ENCODE assay signal across 8 mouse cellular contexts in the genomic region with DNA sequence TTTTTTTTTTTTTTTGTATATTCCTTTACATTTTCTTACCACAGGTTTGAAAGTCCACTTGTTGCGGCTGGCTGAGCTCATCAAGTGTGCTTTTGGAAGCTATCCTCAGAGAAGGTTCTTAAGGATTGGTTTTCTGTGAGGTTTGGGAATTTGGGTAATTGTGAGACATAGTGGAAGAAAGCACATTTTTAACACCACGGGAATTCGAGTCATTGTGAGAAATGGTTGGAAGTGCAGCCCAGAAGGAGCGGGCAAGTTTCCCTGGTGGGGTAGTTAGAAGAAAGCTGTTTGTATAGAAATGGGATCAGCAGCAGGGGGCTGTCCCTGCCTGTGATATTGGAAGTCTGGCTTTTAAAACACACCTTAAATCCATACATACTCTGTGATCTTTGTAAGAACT. TPM values are rescaled to one million over a fixed set of nuclear protein-coding genes. Genes with fewer than 3 reads are reported as not detected.
DNase-seq lines count a peak whose midpoint lies in the region; ATAC-seq lines count a peak whose summit lies in the region.

No protein-coding gene starts in this region.

- peak; percentile 24 for DNase-seq in cerebellum, adult 9-10 months
- DNase-seq in cerebellum, postnatal 36 days: no peak
- DNase-seq in neural tube, embryonic 11.5 days (ENCODE audit: low spot score): no peak
- no peak for DNase-seq in neural tube, embryonic 10.5 days (ENCODE audit: extremely low spot score, low spot score)
- no peak for DNase-seq in left cerebral cortex, adult 9 months (ENCODE audit: low spot score in 2 of 2)
- DNase-seq in spleen, postnatal 14 days (ENCODE audit: low spot score in 2 of 2): no peak

- no peak overlapping the region for H3K27ac ChIP-seq in neural tube, embryonic 11.5 days (ENCODE audit: low read depth, low read length)
- H3K27ac ChIP-seq in limb, embryonic 12.5 days: no peak overlapping the region
- no peak overlapping the region for H3K27ac ChIP-seq in stomach, embryonic 15.5 days

- H3K9ac ChIP-seq in neural tube, embryonic 11.5 days (ENCODE audit: low read length): peak overlapping the region; percentile 87
- H3K9ac ChIP-seq in limb, embryonic 12.5 days (replicated peaks): peak overlapping the region; percentile 91
- peak overlapping the region; percentile 79; the same call in 1 of the 2 replicates for H3K9ac ChIP-seq in stomach, embryonic 15.5 days

- no peaks in the 10 kb centered on the region for H3K9me3 ChIP-seq in neural tube, embryonic 11.5 days (ENCODE audit: control insufficient read depth, low read length)
- no peaks in the 10 kb centered on the region for H3K9me3 ChIP-seq in limb, embryonic 12.5 days
- no peaks in the 10 kb centered on the region for H3K9me3 ChIP-seq in stomach, embryonic 15.5 days

- 6% methylated on average over 4 of the region's 4 CpGs for WGBS in neural tube, embryonic 11.5 days
- whole genome bisulfite sequencing in limb, embryonic 12.5 days: 9% methylated on average over 4 of the region's 4 CpGs
- 11% methylated on average over 4 of the region's 4 CpGs for WGBS in stomach, embryonic 15.5 days

- H3K27me3 ChIP-seq in neural tube, embryonic 11.5 days (ENCODE audit: control insufficient read depth, insufficient read depth, low read length): no peaks in the 10 kb centered on the region
- H3K27me3 ChIP-seq in limb, embryonic 12.5 days: no peaks in the 10 kb centered on the region
- no peaks in the 10 kb centered on the region for H3K27me3 ChIP-seq in stomach, embryonic 15.5 days (replicated peaks)

- H3K36me3 ChIP-seq in neural tube, embryonic 11.5 days (ENCODE audit: control insufficient read depth, insufficient read depth, low read length): no peaks in the 10 kb centered on the region
- H3K36me3 ChIP-seq in limb, embryonic 12.5 days: peaks cover 9% of the 10 kb centered on the region; the same call in 1 of the 2 replicates
- H3K36me3 ChIP-seq in stomach, embryonic 15.5 days: no peaks in the 10 kb centered on the region

- H3K4me1 ChIP-seq in neural tube, embryonic 11.5 days (ENCODE audit: control insufficient read depth, insufficient read depth, low read length): peaks cover 10% of the 10 kb centered on the region
- H3K4me1 ChIP-seq in limb, embryonic 12.5 days (replicated peaks): peaks cover 20% of the 10 kb centered on the region
- peaks cover 11% of the 10 kb centered on the region; the same call in 1 of the 2 replicates for H3K4me1 ChIP-seq in stomach, embryonic 15.5 days

- ATAC-seq in neural tube, embryonic 11.5 days (ENCODE audit: insufficient read depth, low FRiP score, low TSS enrichment): no peak
- no peak for ATAC-seq in limb, embryonic 12.5 days (ENCODE audit: insufficient number of reproducible peaks, insufficient read depth, low FRiP score, low TSS enrichment, low read depth)
- no peak for ATAC-seq in stomach, embryonic 15.5 days (ENCODE audit: insufficient read depth, low FRiP score, low read depth)

- H3K4me2 ChIP-seq in neural tube, embryonic 11.5 days (ENCODE audit: low read depth): peak overlapping the region; percentile 46
- peak overlapping the region; percentile 69 for H3K4me2 ChIP-seq in limb, embryonic 12.5 days
- H3K4me2 ChIP-seq in stomach, embryonic 15.5 days: peak overlapping the region; percentile 75

- peak overlapping the region; percentile 81 for H3K4me3 ChIP-seq in neural tube, embryonic 11.5 days (ENCODE audit: low read depth, low read length)
- peak overlapping the region; percentile 90 for H3K4me3 ChIP-seq in limb, embryonic 12.5 days (replicated peaks)
- H3K4me3 ChIP-seq in stomach, embryonic 15.5 days (replicated peaks): peak overlapping the region; percentile 91

RNA-seq across cellular contexts. Expression of a gene that starts 0.9 kb away (rescaled TPM):
- 13.9 and 14.1 TPM in 2 replicates for polyA plus RNA-seq in neural tube, embryonic 11.5 days (2014; fragmentation: Nextera tagmentation; extraction: Ambion mirVana)
- polyA plus RNA-seq in limb, embryonic 12.5 days (2016; fragmentation: Nextera tagmentation; extraction: Ambion mirVana): 14.3 and 14.7 TPM in 2 replicates
- polyA plus RNA-seq in stomach, embryonic 15.5 days (2015; fragmentation: Nextera tagmentation; extraction: Ambion mirVana): 10.3 and 11.3 TPM in 2 replicates

RNA-seq across cellular contexts. Expression of a gene that starts 3.0 kb away (rescaled TPM):
- polyA plus RNA-seq in neural tube, embryonic 11.5 days (2014; fragmentation: Nextera tagmentation; extraction: Ambion mirVana): 19.9 and 23.0 TPM in 2 replicates
- polyA plus RNA-seq in limb, embryonic 12.5 days (2016; fragmentation: Nextera tagmentation; extraction: Ambion mirVana): 59.5 and 66.4 TPM in 2 replicates
- 68.8 and 74.0 TPM in 2 replicates for polyA plus RNA-seq in stomach, embryonic 15.5 days (2015; fragmentation: Nextera tagmentation; extraction: Ambion mirVana)

RNA-seq across cellular contexts. Expression of a gene that starts 27.7 kb away (rescaled TPM):
- polyA plus RNA-seq in neural tube, embryonic 11.5 days (2014; fragmentation: Nextera tagmentation; extraction: Ambion mirVana): 0.50 and 1.1 TPM in 2 replicates
- polyA plus RNA-seq in limb, embryonic 12.5 days (2016; fragmentation: Nextera tagmentation; extraction: Ambion mirVana): 0.61 and 0.90 TPM in 2 replicates
- polyA plus RNA-seq in stomach, embryonic 15.5 days (2015; fragmentation: Nextera tagmentation; extraction: Ambion mirVana): 0.21 and 0.32 TPM in 2 replicates

RNA-seq across cellular contexts. Expression of a gene that starts 28.1 kb away (rescaled TPM):
- polyA plus RNA-seq in neural tube, embryonic 11.5 days (2014; fragmentation: Nextera tagmentation; extraction: Ambion mirVana): 88.6 and 91.3 TPM in 2 replicates
- polyA plus RNA-seq in limb, embryonic 12.5 days (2016; fragmentation: Nextera tagmentation; extraction: Ambion mirVana): 82.8 and 86.5 TPM in 2 replicates
- polyA plus RNA-seq in stomach, embryonic 15.5 days (2015; fragmentation: Nextera tagmentation; extraction: Ambion mirVana): 47.8 and 49.1 TPM in 2 replicates
